10 mouse cellular contexts compared by ENCODE assay signal in the genomic region with DNA sequence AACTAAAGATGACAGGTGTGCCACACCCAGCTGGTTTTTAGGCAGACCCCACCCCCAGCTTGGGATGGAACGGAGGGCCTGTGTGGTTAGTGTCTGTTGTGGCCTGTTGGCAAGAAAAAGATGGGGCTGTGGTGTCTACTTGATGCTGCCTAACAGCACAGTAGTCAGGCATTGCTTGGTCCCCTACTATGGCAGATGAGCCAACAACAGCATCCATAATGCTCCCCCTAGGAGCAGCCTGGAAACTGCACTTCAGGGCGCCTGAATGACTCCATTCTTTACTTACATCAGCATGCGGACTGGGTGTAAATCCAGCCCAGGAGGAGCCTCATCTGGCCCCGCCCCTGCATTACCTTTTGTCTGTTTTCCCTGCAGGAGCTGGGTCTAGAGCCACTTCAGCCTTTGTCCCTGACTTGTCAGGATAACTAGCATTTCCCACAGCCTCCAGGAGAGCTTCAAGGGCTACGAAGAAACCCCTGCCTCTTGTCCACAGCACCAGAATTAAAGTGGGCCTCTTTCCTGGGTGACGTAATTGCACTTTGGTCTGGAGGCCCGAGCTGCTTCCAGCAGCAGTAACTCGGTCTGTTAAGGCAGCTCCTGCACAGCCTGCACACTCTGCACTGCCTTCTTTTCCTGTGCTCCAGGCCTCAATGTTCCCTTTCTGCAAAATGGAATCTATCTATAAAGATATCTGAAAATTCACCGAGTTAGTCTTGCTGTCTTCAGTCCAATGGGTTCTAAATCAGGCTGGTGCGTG.
A peak's percentile ranks its signal among the peaks of the same experiment; 100 is the strongest.
DNase-seq lines count a peak whose midpoint lies in the region; ATAC-seq lines count a peak whose summit lies in the region.
"Had no signal": no experiment of that assay in that cellular context is flagged by ENCODE, and none has a peak within 500 bp of the region (broad histone marks: within the 10 kb centered on the region; RNA-seq: fewer than 3 reads in every experiment).

No protein-coding gene starts in this region.

- DNase-seq in heart, adult 11 months, result peak; percentile 79
- DNase-seq in embryo, embryonic 10 days (ENCODE audit: low spot score), result peak; percentile 45
- DNase-seq in induced T-regulatory cell, adult 2 months (ENCODE audit: low read depth), result peak; percentile 63
- DNase-seq in retina, postnatal 1 day, result peak; percentile 45
- no peak for DNase-seq in gastrocnemius, postnatal 14 days
- DNase-seq: kidney, adult 9 months had no signal

- no peak overlapping the region for H3K27ac ChIP-seq in heart, embryonic 11.5 days (ENCODE audit: low read depth, low read length)
- H3K27ac ChIP-seq in heart, embryonic 12.5 days (ENCODE audit: poor library complexity, severe bottlenecking), result no peak overlapping the region
- H3K27ac ChIP-seq: liver, embryonic 15.5 days had no signal

- intact Hi-C loops in gastrocnemius, postnatal 14 days (cut with DNase I; ENCODE audit: low total_unique reads), result loop anchor here (5.0 to 10.0 kb wide), 5 partner anchors 165 to 705 kb away; partner anchors contain the start of gene Wnk1

- H3K4me1 ChIP-seq in heart, embryonic 11.5 days (ENCODE audit: control insufficient read depth, insufficient read depth, low read length), result no peaks in the 10 kb centered on the region
- peaks cover 3% of the 10 kb centered on the region; the same call in 1 of the 2 replicates for H3K4me1 ChIP-seq in heart, embryonic 12.5 days (replicated peaks)

- no peak overlapping the region for H3K4me2 ChIP-seq in heart, embryonic 11.5 days
- H3K4me2 ChIP-seq in heart, embryonic 12.5 days, result no peak overlapping the region
- H3K4me2 ChIP-seq: liver, embryonic 15.5 days had no signal

- no peaks in the 10 kb centered on the region for H3K9me3 ChIP-seq in heart, embryonic 11.5 days (replicated peaks; ENCODE audit: control insufficient read depth, low read length)
- no peaks in the 10 kb centered on the region for H3K9me3 ChIP-seq in heart, embryonic 12.5 days (replicated peaks)
- H3K9me3 ChIP-seq: liver, embryonic 15.5 days had no signal

- H3K9ac ChIP-seq in heart, embryonic 11.5 days (ENCODE audit: low read depth, low read length), result no peak overlapping the region
- H3K9ac ChIP-seq in heart, embryonic 12.5 days, result no peak overlapping the region
- H3K9ac ChIP-seq: liver, embryonic 15.5 days had no signal

- ATAC-seq in heart, embryonic 11.5 days (replicated peaks; ENCODE audit: insufficient number of reproducible peaks, low FRiP score, low TSS enrichment), result no peak
- no peak for ATAC-seq in erythroid progenitor cell, adult 5-6 weeks (replicated peaks; ENCODE audit: low FRiP score, poor library complexity, severe bottlenecking)
- no peak for ATAC-seq in heart, embryonic 12.5 days (ENCODE audit: insufficient number of reproducible peaks, low FRiP score)

- 48% methylated on average over 10 of the region's 10 CpGs for WGBS in heart, embryonic 11.5 days (ENCODE audit: insufficient replicate concordance)
- WGBS in heart, embryonic 12.5 days, result 49% methylated on average over 10 of the region's 10 CpGs

- peaks cover 4% of the 10 kb centered on the region; the same call in 1 of the 2 replicates for H3K27me3 ChIP-seq in heart, embryonic 11.5 days (ENCODE audit: control insufficient read depth, insufficient read depth, low read length)
- H3K27me3 ChIP-seq in heart, embryonic 12.5 days (replicated peaks), result 0 out of 2 replicates have a peak, but pooled peaks cover 6% of the 10 kb centered on the region

- H3K4me3 ChIP-seq in heart, embryonic 11.5 days (ENCODE audit: low read depth, low read length), result no peak overlapping the region
- H3K4me3 ChIP-seq in heart, embryonic 12.5 days, result no peak overlapping the region
- H3K4me3 ChIP-seq: liver, embryonic 15.5 days had no signal

- no peaks in the 10 kb centered on the region for H3K36me3 ChIP-seq in heart, embryonic 11.5 days (ENCODE audit: control insufficient read depth, insufficient read depth, low read length)
- no peaks in the 10 kb centered on the region for H3K36me3 ChIP-seq in heart, embryonic 12.5 days
- H3K36me3 ChIP-seq: liver, embryonic 15.5 days had no signal
